Mouse (Mus musculus) T-cell, adult 2 months (primary cell): ENCODE measurements around the gene Tor4a.

Source experiments
- DNase-seq: peaks from one replicate; pipeline ENCODE4 v3.0.0; 2022; ENCODE audit warnings: low spot score

Tor4a gene

GRCm38 (mm10) chr2:25196172-25196954 lies at the start of gene Tor4a:
TSS of gene Tor4a (minus strand) at chr2:25196886.
- DNase-seq: peak; percentile 79

- no peak for DNase-seq
Measured at GRCm38 (mm10) chr2:25244144-25244543, 47.5 kb upstream of the Tor4a start.

- no peak for DNase-seq
Measured at GRCm38 (mm10) chr2:25243342-25243741, 46.7 kb upstream of the Tor4a start.

- DNase-seq: peak; percentile 44
Measured at GRCm38 (mm10) chr2:25242101-25242506, 45.4 kb upstream of the Tor4a start, which contains the start of the genes Rnf208 and Cysrt1. TSS of gene Rnf208 (plus strand) at chr2:25242255. TSS of gene Cysrt1 (minus strand) at chr2:25242452.

GRCm38 (mm10) chr2:25241438-25241775 lies 44.7 kb upstream of the Tor4a start:
- no peak for DNase-seq

GRCm38 (mm10) chr2:25240723-25241437 lies 44.2 kb upstream of the Tor4a start:
- peak; percentile 52 for DNase-seq

GRCm38 (mm10) chr2:25240310-25240709 lies 43.6 kb upstream of the Tor4a start:
- DNase-seq: no peak

- DNase-seq: no peak
Measured at GRCm38 (mm10) chr2:25239766-25240165, 43.1 kb upstream of the Tor4a start.

GRCm38 (mm10) chr2:25238106-25238505 lies 41.4 kb upstream of the Tor4a start:
- no peak for DNase-seq

GRCm38 (mm10) chr2:25237522-25237921 lies 40.8 kb upstream of the Tor4a start:
- DNase-seq: no peak

- DNase-seq: no peak
Measured at GRCm38 (mm10) chr2:25236614-25237013, 39.9 kb upstream of the Tor4a start, which contains the start of gene Rnf224. TSS of gene Rnf224 (minus strand) at chr2:25236787.

- no peak for DNase-seq
Measured at GRCm38 (mm10) chr2:25234551-25235220, 38.0 kb upstream of the Tor4a start.

GRCm38 (mm10) chr2:25234050-25234449 lies 37.4 kb upstream of the Tor4a start, which contains the start of gene Slc34a3:
TSS of gene Slc34a3 (minus strand) at chr2:25234364.
- DNase-seq: no peak

GRCm38 (mm10) chr2:25233421-25233820 lies 36.7 kb upstream of the Tor4a start:
- DNase-seq: no peak

- no peak for DNase-seq
Measured at GRCm38 (mm10) chr2:25231038-25231437, 34.4 kb upstream of the Tor4a start.

- DNase-seq: no peak
Measured at GRCm38 (mm10) chr2:25230581-25230980, 33.9 kb upstream of the Tor4a start.

- DNase-seq: no peak
Measured at GRCm38 (mm10) chr2:25229582-25229981, 32.9 kb upstream of the Tor4a start.

- no peak for DNase-seq
Measured at GRCm38 (mm10) chr2:25228995-25229530, 32.4 kb upstream of the Tor4a start.

GRCm38 (mm10) chr2:25228431-25228889 lies 31.8 kb upstream of the Tor4a start:
- peak; percentile 89 for DNase-seq

GRCm38 (mm10) chr2:25227406-25227805 lies 30.7 kb upstream of the Tor4a start:
- no peak for DNase-seq

GRCm38 (mm10) chr2:25226864-25227263 lies 30.2 kb upstream of the Tor4a start:
- DNase-seq: no peak

GRCm38 (mm10) chr2:25225811-25226379 lies 29.2 kb upstream of the Tor4a start:
- no peak for DNase-seq
